Mouse (Mus musculus) adrenal gland, postnatal 4 days (tissue): ENCODE results near the gene Gm20867. TPM values are rescaled to one million over a fixed set of nuclear protein-coding genes. Genes with fewer than 3 reads are reported as not detected.
"Not testable (repeated sequence)": the region's sequence is repeated elsewhere in the genome, so short reads cannot be mapped to it uniquely, and the experiment has no call there.

Experiments
- DNase-seq, 2 experiments: peaks; one replicate each; pipeline ENCODE4 v3.0.0; 2021 to 2022; ENCODE audit warnings: low spot score in 2 of 2, mixed read lengths in 2 of 2
- long read RNA-seq, 2 experiments: library from polyadenylated mRNA; stranded (forward); transcript quantifications; one replicate each; pipeline ENCODE4 v2.0.0; 2021
- total RNA-seq, 2 experiments: library from RNA; stranded (reverse); gene quantifications; 2 replicates each; pipeline ENCODE4 v1.2.3; 2021

Gm20867 gene
- total RNA-seq = not detected
- long read RNA-seq, experiment 1 = 0 reads
- long read RNA-seq, experiment 2 = 0 reads

DNA sequence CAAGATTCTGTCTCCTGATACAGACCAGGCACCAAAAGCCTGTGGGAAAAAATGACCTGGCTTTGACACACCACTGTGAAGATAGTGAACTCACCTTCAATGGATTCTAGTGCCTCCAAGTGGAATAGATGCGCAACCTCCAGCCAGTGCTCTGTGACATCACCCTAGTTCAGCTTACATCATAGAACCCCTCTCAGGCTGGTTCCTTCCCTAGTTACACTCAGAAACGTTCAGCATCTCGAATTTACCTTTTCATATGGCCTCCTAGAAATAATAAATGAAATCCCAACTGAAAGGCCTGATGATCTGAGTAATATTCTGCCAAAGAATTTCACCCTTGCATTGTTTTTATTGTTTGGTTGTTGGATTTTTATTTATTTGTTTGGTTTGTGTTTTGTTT, at the start of gene Gm20867:
TSS of gene Gm20867 (minus strand) at position 101 of the 400 bp plus-strand sequence.
- DNase-seq = not testable (repeated sequence)

Other genes starting within 250 kb of the Gm20867 start
- not detected for gene Gm29564, start 249.8 kb upstream of the Gm20867 start, total RNA-seq